Mouse (Mus musculus): Measurements from ENCODE around the gene Nr1i3. TPM values are rescaled to one million over a fixed set of nuclear protein-coding genes. Genes with fewer than 3 reads are reported as not detected.

Gene Nr1i3
- total and polyA plus RNA-seq, 2 experiments from 2014 or later: 0.11 to 0.19 TPM

- Histone ChIP-seq H3K27me3 (ENCODE audit: insufficient read depth, low read length) (no peaks in the 10 kb centered on the region), H3K9me3 (ENCODE audit: low read length) (no peaks in the 10 kb centered on the region), H3K27ac (ENCODE audit: low read depth, low read length) (no peak overlapping the region), H3K4me2 (ENCODE audit: low read depth, low read length, poor library complexity, severe bottlenecking) (no peak overlapping the region), H3K9ac (replicated peaks; ENCODE audit: low read length, poor library complexity, severe bottlenecking) (no peak overlapping the region), H3K36me3 (ENCODE audit: insufficient read depth, low read length) (no peaks in the 10 kb centered on the region), H3K4me1 (ENCODE audit: insufficient read depth, low read length) (no peaks in the 10 kb centered on the region), H3K4me3 (ENCODE audit: low read depth, low read length) (no peak overlapping the region)
- WGBS: 97% methylated on average over 1 of the region's 1 CpGs
- ATAC-seq (ENCODE audit: low FRiP score): no peak
- no peak for TF ChIP-seq CTCF (IDR thresholded peaks at IDR 0.05)
- DNase-seq (ENCODE audit: low spot score): no peak
Observed at GRCm38 (mm10) chr1:171200769-171201168, 13.0 kb upstream of the Nr1i3 start.

DNA sequence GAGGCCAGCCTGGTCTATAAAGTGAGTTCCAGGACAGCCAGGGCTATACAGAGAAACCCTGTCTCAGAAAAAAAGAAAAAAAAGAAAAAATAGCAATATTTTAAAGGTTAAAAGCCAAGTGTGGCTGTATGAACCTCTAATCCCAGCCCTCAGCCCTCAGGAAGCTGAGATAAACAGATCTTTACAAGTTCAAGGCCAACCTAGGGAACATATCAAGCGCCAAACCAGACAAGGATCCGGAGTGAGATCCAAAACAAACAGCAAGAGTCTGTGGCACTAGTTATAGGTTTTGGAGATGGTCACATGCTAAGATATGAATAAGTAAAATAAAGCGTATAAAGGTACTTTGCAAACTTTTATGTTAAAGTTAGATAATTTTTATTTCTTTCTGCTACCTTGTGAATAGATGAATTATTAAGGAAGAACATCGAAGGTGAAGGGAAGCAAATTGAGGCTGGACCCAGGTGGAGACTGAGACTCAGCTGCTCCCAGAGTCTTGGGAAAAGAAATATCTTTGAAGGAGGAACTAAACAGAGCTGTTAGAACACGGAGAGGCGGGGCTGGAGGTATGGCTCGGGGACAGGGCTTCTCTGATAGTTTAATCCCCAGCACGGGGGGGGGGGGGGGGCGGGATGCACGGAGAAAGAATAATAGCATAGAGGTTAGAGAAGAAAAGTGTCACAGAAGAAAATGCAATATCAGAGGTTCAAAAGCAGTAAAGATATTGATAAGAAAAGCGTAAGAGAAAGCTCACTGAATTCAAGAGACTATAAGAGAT, 10.1 kb upstream of the Nr1i3 start:
- WGBS: 51% methylated on average over 10 of the region's 11 CpGs
- H3K4me3 ChIP-seq (ENCODE audit: low read depth, low read length): no peak overlapping the region
- H3K27me3 ChIP-seq (ENCODE audit: insufficient read depth, low read length): no peaks in the 10 kb centered on the region
- no peak for DNase-seq (ENCODE audit: low spot score)
- H3K9me3 ChIP-seq (ENCODE audit: low read length): no peaks in the 10 kb centered on the region
- no peaks in the 10 kb centered on the region for H3K4me1 ChIP-seq (ENCODE audit: insufficient read depth, low read length)
- no peaks in the 10 kb centered on the region for H3K36me3 ChIP-seq (ENCODE audit: insufficient read depth, low read length)
- ATAC-seq (ENCODE audit: low FRiP score): no peak
- TF ChIP-seq CTCF (IDR thresholded peaks at IDR 0.05): no peak
- H3K4me2 ChIP-seq (ENCODE audit: low read depth, low read length, poor library complexity, severe bottlenecking): no peak overlapping the region
- H3K27ac ChIP-seq (ENCODE audit: low read depth, low read length): no peak overlapping the region
- H3K9ac ChIP-seq (replicated peaks; ENCODE audit: low read length, poor library complexity, severe bottlenecking): no peak overlapping the region

- Histone ChIP-seq H3K4me1 (ENCODE audit: insufficient read depth, low read length) (no peaks in the 10 kb centered on the region), H3K4me3 (ENCODE audit: low read depth, low read length) (no peak overlapping the region), H3K9me3 (ENCODE audit: low read length) (no peaks in the 10 kb centered on the region), H3K36me3 (ENCODE audit: insufficient read depth, low read length) (no peaks in the 10 kb centered on the region), H3K27me3 (ENCODE audit: insufficient read depth, low read length) (no peaks in the 10 kb centered on the region), H3K4me2 (ENCODE audit: low read depth, low read length, poor library complexity, severe bottlenecking) (no peak overlapping the region), H3K27ac (ENCODE audit: low read depth, low read length) (no peak overlapping the region), H3K9ac (replicated peaks; ENCODE audit: low read length, poor library complexity, severe bottlenecking) (no peak overlapping the region)
- no peak for DNase-seq (ENCODE audit: low spot score)
- 58% methylated on average over 7 of the region's 7 CpGs for WGBS
- no peak for TF ChIP-seq CTCF (IDR thresholded peaks at IDR 0.05)
- ATAC-seq (ENCODE audit: low FRiP score): no peak
Observed at GRCm38 (mm10) chr1:171204249-171204644, 9.5 kb upstream of the Nr1i3 start.

- no peaks in the 10 kb centered on the region for H3K9me3 ChIP-seq (ENCODE audit: low read length)
- H3K4me3 ChIP-seq (ENCODE audit: low read depth, low read length): no peak overlapping the region
- ATAC-seq (ENCODE audit: low FRiP score) (no peak), DNase-seq (ENCODE audit: low spot score) (no peak)
- no peak overlapping the region for H3K27ac ChIP-seq (ENCODE audit: low read depth, low read length)
- WGBS: 64% methylated on average over 6 of the region's 6 CpGs
- H3K36me3 ChIP-seq (ENCODE audit: insufficient read depth, low read length): no peaks in the 10 kb centered on the region
- H3K4me2 ChIP-seq (ENCODE audit: low read depth, low read length, poor library complexity, severe bottlenecking): no peak overlapping the region
- H3K9ac ChIP-seq (replicated peaks; ENCODE audit: low read length, poor library complexity, severe bottlenecking): no peak overlapping the region
- no peak for TF ChIP-seq CTCF (IDR thresholded peaks at IDR 0.05)
- H3K4me1 ChIP-seq (ENCODE audit: insufficient read depth, low read length): no peaks in the 10 kb centered on the region
- H3K27me3 ChIP-seq (ENCODE audit: insufficient read depth, low read length): no peaks in the 10 kb centered on the region
Observed at GRCm38 (mm10) chr1:171205704-171206493, 7.9 kb upstream of the Nr1i3 start.

DNA sequence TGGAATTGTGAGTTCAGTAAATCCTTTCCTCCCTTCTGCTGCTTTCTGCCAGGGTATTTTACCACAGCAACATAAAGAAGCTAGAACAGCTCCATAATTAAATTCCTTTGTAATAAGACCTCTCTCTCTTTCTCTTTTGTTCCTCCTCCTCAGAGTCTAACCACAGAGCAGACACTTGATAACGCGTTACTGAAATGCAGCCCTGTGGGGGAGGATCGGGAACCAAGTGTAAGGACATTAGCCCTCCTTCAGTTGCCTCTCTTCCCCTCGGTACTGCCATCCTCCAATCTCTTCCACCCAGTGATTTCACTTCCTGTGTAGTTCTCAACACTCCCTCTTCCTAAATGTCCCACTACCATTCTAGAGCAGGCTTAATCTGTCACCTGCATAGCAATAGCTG, 4.4 kb upstream of the Nr1i3 start:
- Histone ChIP-seq H3K4me2 (ENCODE audit: low read depth, low read length, poor library complexity, severe bottlenecking) (no peak overlapping the region), H3K27me3 (ENCODE audit: insufficient read depth, low read length) (no peaks in the 10 kb centered on the region), H3K9ac (replicated peaks; ENCODE audit: low read length, poor library complexity, severe bottlenecking) (no peak overlapping the region), H3K27ac (ENCODE audit: low read depth, low read length) (no peak overlapping the region), H3K4me1 (ENCODE audit: insufficient read depth, low read length) (no peaks in the 10 kb centered on the region), H3K36me3 (ENCODE audit: insufficient read depth, low read length) (no peaks in the 10 kb centered on the region), H3K4me3 (ENCODE audit: low read depth, low read length) (no peak overlapping the region), H3K9me3 (ENCODE audit: low read length) (no peaks in the 10 kb centered on the region)
- WGBS: 15% methylated on average over 4 of the region's 4 CpGs
- DNase-seq (ENCODE audit: low spot score) (no peak), ATAC-seq (ENCODE audit: low FRiP score) (no peak)
- TF ChIP-seq CTCF (IDR thresholded peaks at IDR 0.05): no peak

DNA sequence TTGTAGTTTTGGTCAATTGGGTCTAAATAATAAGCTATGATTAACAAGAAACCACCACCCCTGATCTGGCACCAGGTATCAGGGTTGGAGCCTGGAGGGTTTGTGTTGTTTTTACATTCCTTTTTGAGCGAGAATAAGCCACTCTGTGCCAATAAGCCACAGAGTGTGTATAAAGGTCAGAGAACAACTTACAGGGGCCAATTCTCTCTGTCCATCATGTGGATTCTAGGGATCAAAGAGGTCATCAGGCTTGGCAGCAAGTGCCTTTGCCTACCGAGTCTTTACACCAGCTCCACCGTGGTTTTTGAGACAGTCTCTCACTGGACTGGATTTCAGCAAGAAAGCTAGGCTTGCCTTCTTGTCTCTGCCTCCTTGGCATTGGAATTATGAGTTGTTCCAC, 916 bp upstream of the Nr1i3 start:
- Histone ChIP-seq H3K4me2 (ENCODE audit: low read depth, low read length, poor library complexity, severe bottlenecking) (no peak overlapping the region), H3K9me3 (ENCODE audit: low read length) (no peaks in the 10 kb centered on the region), H3K27ac (ENCODE audit: low read depth, low read length) (no peak overlapping the region), H3K36me3 (ENCODE audit: insufficient read depth, low read length) (peaks cover 4% of the 10 kb centered on the region; the same call in 1 of the 2 replicates), H3K4me1 (ENCODE audit: insufficient read depth, low read length) (no peaks in the 10 kb centered on the region), H3K27me3 (ENCODE audit: insufficient read depth, low read length) (no peaks in the 10 kb centered on the region), H3K4me3 (ENCODE audit: low read depth, low read length) (no peak overlapping the region), H3K9ac (replicated peaks; ENCODE audit: low read length, poor library complexity, severe bottlenecking) (no peak overlapping the region)
- ATAC-seq (ENCODE audit: low FRiP score): no peak
- 39% methylated on average over 3 of the region's 3 CpGs for WGBS
- DNase-seq (ENCODE audit: low spot score): no peak
- no peak for TF ChIP-seq CTCF (IDR thresholded peaks at IDR 0.05)

Measured in midbrain, postnatal 0 days (tissue).